Mouse (Mus musculus) midbrain, embryonic 11.5 days (tissue): ENCODE measurements at regions not wholly inside any gene's neighbourhood (a gene's known extent, or its start where the extent isn't known, plus 50 kb on each side); places are given as distances from the start of the nearest gene placed in this dataset.

Experiments
- ATAC-seq: fragments of 200-750 bp; cut with Nextera tagmentation; 2 replicates; pipeline ENCODE4 v1.8.0; 2017; ENCODE audit warnings: moderate TSS enrichment, moderate library complexity; ENCODE audit not compliant: low FRiP score
- DNase-seq: peaks from one replicate; pipeline ENCODE4 v3.0.0; 2015; ENCODE audit warnings: low spot score; ENCODE audit errors: missing footprints
- H3K27ac ChIP-seq: fragments of 300-500 bp; sonication (generic); 2 replicates; pipeline ENCODE4 v1.5.1; 2014; ENCODE audit warnings: low read depth, low read length
- H3K27me3 ChIP-seq: fragments of 300-500 bp; sonication (generic); 2 replicates; pipeline ENCODE4 v1.6.1; 2014; ENCODE audit warnings: mild to moderate bottlenecking, low read length, moderate library complexity, mixed read lengths; ENCODE audit not compliant: control insufficient read depth, insufficient read depth
- H3K36me3 ChIP-seq: fragments of 300-500 bp; sonication (generic); 2 replicates; pipeline ENCODE4 v1.6.1; 2014; ENCODE audit warnings: mild to moderate bottlenecking, low read length, moderate library complexity, mixed read lengths; ENCODE audit not compliant: control insufficient read depth, insufficient read depth
- H3K4me1 ChIP-seq: fragments of 300-500 bp; sonication (generic); 2 replicates; pipeline ENCODE4 v1.6.1; 2014; ENCODE audit warnings: low read length; ENCODE audit not compliant: control insufficient read depth, insufficient read depth
- H3K4me2 ChIP-seq: fragments of 300-500 bp; sonication (generic); 2 replicates; pipeline ENCODE4 v1.6.1; 2014; ENCODE audit warnings: mild to moderate bottlenecking, moderate library complexity
- H3K4me3 ChIP-seq: fragments of 300-500 bp; sonication (generic); 2 replicates; pipeline ENCODE4 v1.5.1; 2014; ENCODE audit warnings: low read depth, low read length
- H3K9ac ChIP-seq: fragments of 300-500 bp; sonication (generic); 2 replicates; pipeline ENCODE4 v1.6.1; 2014; ENCODE audit warnings: low read length
- H3K9me3 ChIP-seq: fragments of 300-500 bp; sonication (generic); 2 replicates; pipeline ENCODE4 v1.6.1; 2016; ENCODE audit warnings: low read length; ENCODE audit not compliant: control insufficient read depth
- WGBS: fragments of 180-500 bp; shearing (Covaris S2); extraction: QIAGEN DNeasy Blood & Tissue Kit; methylation state at CpG from one replicate; pipeline ENCODE4 v1.1.7; 2014; 5-methylcytosine and 5-hydroxymethylcytosine counted together

GRCm38 (mm10) chr6:22538254-22538653 is 182.2 kb upstream of the Fam3c start:
- H3K27ac ChIP-seq = no peak overlapping the region
- H3K4me3 ChIP-seq = no peak overlapping the region
- H3K4me1 ChIP-seq = no peaks in the 10 kb centered on the region
- H3K36me3 ChIP-seq = no peaks in the 10 kb centered on the region
- DNase-seq (no peak), ATAC-seq (no peak)
- no peak overlapping the region for H3K4me2 ChIP-seq
- 94% methylated on average over 4 of the region's 4 CpGs for WGBS
- H3K9ac ChIP-seq = no peak overlapping the region
- H3K27me3 ChIP-seq = no peaks in the 10 kb centered on the region
- H3K9me3 ChIP-seq = no peaks in the 10 kb centered on the region

- Histone ChIP-seq H3K4me3 (no peak overlapping the region), H3K4me1 (no peaks in the 10 kb centered on the region), H3K4me2 (no peak overlapping the region), H3K9ac (no peak overlapping the region), H3K27ac (no peak overlapping the region), H3K9me3 (no peaks in the 10 kb centered on the region), H3K36me3 (no peaks in the 10 kb centered on the region), H3K27me3 (no peaks in the 10 kb centered on the region)
- ATAC-seq (no peak), DNase-seq (no peak)
- 69% methylated on average over 3 of the region's 3 CpGs for WGBS
Measured at GRCm38 (mm10) chr6:22524384-22524783, 168.3 kb upstream of the Fam3c start.

GRCm38 (mm10) chr6:22523582-22524234 is 167.7 kb upstream of the Fam3c start:
- Histone ChIP-seq H3K27ac (no peak overlapping the region), H3K4me2 (no peak overlapping the region), H3K9ac (no peak overlapping the region), H3K4me1 (no peaks in the 10 kb centered on the region), H3K36me3 (no peaks in the 10 kb centered on the region), H3K9me3 (no peaks in the 10 kb centered on the region), H3K4me3 (no peak overlapping the region), H3K27me3 (no peaks in the 10 kb centered on the region)
- DNase-seq = no peak
- ATAC-seq = no peak
- WGBS = 85% methylated on average over 9 of the region's 9 CpGs

- H3K4me2 ChIP-seq = no peak overlapping the region
- no peaks in the 10 kb centered on the region for H3K36me3 ChIP-seq
- no peaks in the 10 kb centered on the region for H3K4me1 ChIP-seq
- no peak overlapping the region for H3K9ac ChIP-seq
- no peak overlapping the region for H3K4me3 ChIP-seq
- WGBS = 71% methylated on average over 1 of the region's 1 CpGs
- H3K27ac ChIP-seq = no peak overlapping the region
- no peak for DNase-seq
- H3K27me3 ChIP-seq = no peaks in the 10 kb centered on the region
- no peak for ATAC-seq
- H3K9me3 ChIP-seq = no peaks in the 10 kb centered on the region
Measured at GRCm38 (mm10) chr6:22506871-22507270, 150.8 kb upstream of the Fam3c start.

GRCm38 (mm10) chr6:22497306-22497705 is 141.3 kb upstream of the Fam3c start:
- H3K27me3 ChIP-seq = no peaks in the 10 kb centered on the region
- no peak overlapping the region for H3K27ac ChIP-seq
- no peak overlapping the region for H3K9ac ChIP-seq
- DNase-seq (no peak), ATAC-seq (no peak)
- H3K36me3 ChIP-seq = no peaks in the 10 kb centered on the region
- no peak overlapping the region for H3K4me3 ChIP-seq
- 84% methylated on average over 9 of the region's 9 CpGs for WGBS
- no peaks in the 10 kb centered on the region for H3K9me3 ChIP-seq
- H3K4me1 ChIP-seq = no peaks in the 10 kb centered on the region
- H3K4me2 ChIP-seq = no peak overlapping the region

GRCm38 (mm10) chr6:22496471-22496870 is 140.4 kb upstream of the Fam3c start:
- DNase-seq = no peak
- Histone ChIP-seq H3K9ac (no peak overlapping the region), H3K4me3 (no peak overlapping the region)

GRCm38 (mm10) chr6:22493632-22494260 is 137.7 kb upstream of the Fam3c start:
- Histone ChIP-seq H3K36me3 (no peaks in the 10 kb centered on the region), H3K4me2 (no peak overlapping the region), H3K27ac (no peak overlapping the region), H3K9me3 (no peaks in the 10 kb centered on the region), H3K4me3 (no peak overlapping the region), H3K4me1 (no peaks in the 10 kb centered on the region), H3K9ac (no peak overlapping the region), H3K27me3 (no peaks in the 10 kb centered on the region)
- DNase-seq (peak; percentile 93), ATAC-seq (peak; percentile 73; the same call in 1 of the 2 replicates)
- 45% methylated on average over 11 of the region's 11 CpGs for WGBS

More at GRCm38 (mm10) chr6:22496471-22496870, 140.4 kb upstream of the Fam3c start:
- Histone ChIP-seq H3K9me3 (no peaks in the 10 kb centered on the region), H3K27me3 (no peaks in the 10 kb centered on the region), H3K4me1 (no peaks in the 10 kb centered on the region), H3K27ac (no peak overlapping the region), H3K36me3 (no peaks in the 10 kb centered on the region), H3K4me2 (no peak overlapping the region)
- no peak for ATAC-seq
- 92% methylated on average over 1 of the region's 1 CpGs for WGBS

GRCm38 (mm10) chr6:22492896-22493295 is 136.9 kb upstream of the Fam3c start:
- no peak for ATAC-seq
- Histone ChIP-seq H3K4me1 (no peaks in the 10 kb centered on the region), H3K27ac (no peak overlapping the region), H3K36me3 (no peaks in the 10 kb centered on the region), H3K27me3 (no peaks in the 10 kb centered on the region), H3K4me2 (no peak overlapping the region), H3K9me3 (no peaks in the 10 kb centered on the region), H3K9ac (no peak overlapping the region), H3K4me3 (no peak overlapping the region)
- WGBS = 96% methylated on average over 17 of the region's 17 CpGs
- DNase-seq = no peak

- Histone ChIP-seq H3K36me3 (no peaks in the 10 kb centered on the region), H3K4me2 (no peak overlapping the region), H3K27me3 (no peaks in the 10 kb centered on the region), H3K27ac (no peak overlapping the region), H3K4me1 (no peaks in the 10 kb centered on the region), H3K9ac (no peak overlapping the region), H3K9me3 (no peaks in the 10 kb centered on the region), H3K4me3 (no peak overlapping the region)
- DNase-seq = no peak
- no peak for ATAC-seq
- WGBS = 86% methylated on average over 6 of the region's 6 CpGs
Measured at GRCm38 (mm10) chr6:22490762-22491161, 134.7 kb upstream of the Fam3c start.
